Mouse (Mus musculus) hindbrain, embryonic 12.5 days (tissue): Measurements from ENCODE around the gene Dcdc2a. TPM values are rescaled to one million over a fixed set of nuclear protein-coding genes. Genes with fewer than 3 reads are reported as not detected.

Experiments
- ATAC-seq: fragments of 200-750 bp; cut with Nextera tagmentation; 2 replicates; pipeline ENCODE4 v1.8.0; 2017; ENCODE audit warnings: moderate TSS enrichment; ENCODE audit not compliant: low FRiP score
- H3K27ac ChIP-seq: fragments of 300-500 bp; sonication (generic); 2 replicates; pipeline ENCODE4 v1.5.1; 2016; ENCODE audit warnings: mild to moderate bottlenecking
- H3K27me3 ChIP-seq: fragments of 300-500 bp; sonication (generic); 2 replicates; pipeline ENCODE4 v1.6.1; 2016; ENCODE audit warnings: mild to moderate bottlenecking
- H3K36me3 ChIP-seq: fragments of 300-500 bp; sonication (generic); 2 replicates; pipeline ENCODE4 v1.6.1; 2016; ENCODE audit warnings: mild to moderate bottlenecking
- H3K4me1 ChIP-seq: fragments of 300-500 bp; sonication (generic); 2 replicates; pipeline ENCODE4 v1.6.1; 2016
- H3K4me2 ChIP-seq: fragments of 300-500 bp; sonication (generic); replicated peaks from 2 replicates; pipeline ENCODE4 v1.6.1; 2016; ENCODE audit warnings: mild to moderate bottlenecking
- H3K4me3 ChIP-seq: fragments of 300-500 bp; sonication (generic); 2 replicates; pipeline ENCODE4 v1.5.1; 2016; ENCODE audit warnings: mild to moderate bottlenecking
- H3K9ac ChIP-seq: fragments of 300-500 bp; sonication (generic); 2 replicates; pipeline ENCODE4 v1.6.1; 2016; ENCODE audit warnings: mild to moderate bottlenecking, moderate library complexity
- H3K9me3 ChIP-seq: fragments of 300-500 bp; sonication (generic); replicated peaks from 2 replicates; pipeline ENCODE4 v1.6.1; 2016; ENCODE audit warnings: mild to moderate bottlenecking
- WGBS: fragments of 180-500 bp; shearing (Covaris S2); methylation state at CpG from one replicate; pipeline ENCODE4 v1.1.7; 2016; 5-methylcytosine and 5-hydroxymethylcytosine counted together
- polyA plus RNA-seq: library from polyadenylated mRNA; unstranded; fragments of >200 nt; fragmentation: Nextera tagmentation; extraction: Ambion mirVana; gene quantifications from 2 replicates; pipeline ENCODE4 v1.2.1, GENCODE M21; 2016

Dcdc2a gene
- 2.1 and 3.6 TPM in 2 replicates for polyA plus RNA-seq

- no peaks in the 10 kb centered on the region; the same call in 1 of the 2 replicates for H3K9me3 ChIP-seq
- peaks cover 17% of the 10 kb centered on the region for H3K4me1 ChIP-seq
- peak; percentile 70 for ATAC-seq
- peak within 1 kb of the TSS; percentile 97 for H3K4me2 ChIP-seq
- no peak within 1 kb of the TSS for H3K27ac ChIP-seq
- peaks cover 45% of the 10 kb centered on the region for H3K27me3 ChIP-seq
- 4% methylated on average over 63 of the region's 63 CpGs for WGBS
- H3K4me3 ChIP-seq: peak within 1 kb of the TSS; percentile 52
- no peaks in the 10 kb centered on the region for H3K36me3 ChIP-seq
- peak within 1 kb of the TSS; percentile 59 for H3K9ac ChIP-seq
Observed at GRCm38 (mm10) chr13:25055873-25056667, at the start of gene Dcdc2a. Gene Dcdc2a (plus strand): TSS chr13:25056004.

GRCm38 (mm10) chr13:25007115-25007514 lies 48.7 kb upstream of the Dcdc2a start:
- WGBS: 75% methylated on average over 8 of the region's 8 CpGs
- no peak overlapping the region for H3K27ac ChIP-seq
- no peak overlapping the region for H3K4me3 ChIP-seq
- no peak for ATAC-seq
- H3K36me3 ChIP-seq: peaks cover 27% of the 10 kb centered on the region
- no peaks in the 10 kb centered on the region for H3K4me1 ChIP-seq
- no peaks in the 10 kb centered on the region for H3K27me3 ChIP-seq
- H3K9ac ChIP-seq: no peak overlapping the region
- H3K9me3 ChIP-seq: no peaks in the 10 kb centered on the region
- no peak overlapping the region for H3K4me2 ChIP-seq

GRCm38 (mm10) chr13:25018316-25018715 lies 37.5 kb upstream of the Dcdc2a start:
- ATAC-seq: no peak
- Histone ChIP-seq H3K4me3 (no peak overlapping the region), H3K27ac (no peak overlapping the region), H3K9ac (peak overlapping the region; percentile 43), H3K4me1 (peaks cover 14% of the 10 kb centered on the region), H3K9me3 (no peaks in the 10 kb centered on the region), H3K27me3 (no peaks in the 10 kb centered on the region), H3K36me3 (no peaks in the 10 kb centered on the region), H3K4me2 (peak overlapping the region; percentile 73; the same call in 1 of the 2 replicates)
- WGBS: 92% methylated on average over 9 of the region's 9 CpGs

GRCm38 (mm10) chr13:25019793-25020539 lies 35.8 kb upstream of the Dcdc2a start, which contains the start of gene Mrs2:
Gene Mrs2 (minus strand): TSS chr13:25020379.
- no peaks in the 10 kb centered on the region for H3K27me3 ChIP-seq
- under 1% methylated on average over 47 of the region's 84 CpGs for WGBS
- H3K9me3 ChIP-seq: no peaks in the 10 kb centered on the region
- H3K4me1 ChIP-seq: peaks cover 14% of the 10 kb centered on the region
- peak within 1 kb of the TSS; percentile 73 for H3K4me2 ChIP-seq
- peak within 1 kb of the TSS; percentile 97 for H3K4me3 ChIP-seq
- H3K36me3 ChIP-seq: no peaks in the 10 kb centered on the region
- H3K9ac ChIP-seq: peak within 1 kb of the TSS; percentile 96
- ATAC-seq: peak; percentile 96
- H3K27ac ChIP-seq: peak within 1 kb of the TSS; percentile 89

GRCm38 (mm10) chr13:25020540-25020892 lies 35.3 kb upstream of the Dcdc2a start:
- peaks cover 14% of the 10 kb centered on the region for H3K4me1 ChIP-seq
- H3K9me3 ChIP-seq: no peaks in the 10 kb centered on the region
- H3K36me3 ChIP-seq: no peaks in the 10 kb centered on the region
- peak; percentile 54 for ATAC-seq
- peak overlapping the region; percentile 96 for H3K9ac ChIP-seq
- H3K4me2 ChIP-seq: peak overlapping the region; percentile 73
- peak overlapping the region; percentile 97 for H3K4me3 ChIP-seq
- H3K27ac ChIP-seq: peak overlapping the region; percentile 89
- 54% methylated on average over 4 of the region's 4 CpGs for WGBS
- H3K27me3 ChIP-seq: no peaks in the 10 kb centered on the region

GRCm38 (mm10) chr13:25022386-25022785 lies 33.4 kb upstream of the Dcdc2a start:
- Histone ChIP-seq H3K9ac (no peak overlapping the region), H3K36me3 (no peaks in the 10 kb centered on the region), H3K27ac (no peak overlapping the region), H3K27me3 (no peaks in the 10 kb centered on the region), H3K4me1 (peaks cover 14% of the 10 kb centered on the region), H3K9me3 (no peaks in the 10 kb centered on the region), H3K4me3 (no peak overlapping the region), H3K4me2 (no peak overlapping the region)
- ATAC-seq: no peak
- WGBS: 73% methylated on average over 4 of the region's 4 CpGs

GRCm38 (mm10) chr13:25023129-25023528 lies 32.7 kb upstream of the Dcdc2a start:
- H3K9me3 ChIP-seq: no peaks in the 10 kb centered on the region
- no peak overlapping the region for H3K4me2 ChIP-seq
- no peak overlapping the region for H3K27ac ChIP-seq
- peaks cover 14% of the 10 kb centered on the region for H3K4me1 ChIP-seq
- ATAC-seq: no peak
- H3K27me3 ChIP-seq: no peaks in the 10 kb centered on the region
- 75% methylated on average over 3 of the region's 3 CpGs for WGBS
- no peak overlapping the region for H3K4me3 ChIP-seq
- no peaks in the 10 kb centered on the region for H3K36me3 ChIP-seq
- H3K9ac ChIP-seq: no peak overlapping the region

GRCm38 (mm10) chr13:25024655-25025054 lies 31.1 kb upstream of the Dcdc2a start:
- Histone ChIP-seq H3K27me3 (no peaks in the 10 kb centered on the region), H3K27ac (no peak overlapping the region), H3K9me3 (no peaks in the 10 kb centered on the region), H3K4me1 (no peaks in the 10 kb centered on the region; the same call in 1 of the 2 replicates), H3K4me3 (no peak overlapping the region), H3K36me3 (no peaks in the 10 kb centered on the region), H3K4me2 (no peak overlapping the region), H3K9ac (no peak overlapping the region)
- WGBS: 35% methylated on average over 2 of the region's 2 CpGs
- ATAC-seq: no peak

- H3K9me3 ChIP-seq: no peaks in the 10 kb centered on the region
- no peak overlapping the region for H3K27ac ChIP-seq
- no peak overlapping the region for H3K4me2 ChIP-seq
- ATAC-seq: no peak
- no peaks in the 10 kb centered on the region for H3K27me3 ChIP-seq
- H3K9ac ChIP-seq: no peak overlapping the region
- no peaks in the 10 kb centered on the region for H3K36me3 ChIP-seq
- H3K4me1 ChIP-seq: no peaks in the 10 kb centered on the region
- no peak overlapping the region for H3K4me3 ChIP-seq
- WGBS: 75% methylated on average over 6 of the region's 6 CpGs
Observed at GRCm38 (mm10) chr13:25026409-25027113, 29.2 kb upstream of the Dcdc2a start.

- no peaks in the 10 kb centered on the region for H3K9me3 ChIP-seq
- no peak for ATAC-seq
- H3K4me2 ChIP-seq: no peak overlapping the region
- no peak overlapping the region for H3K27ac ChIP-seq
- H3K4me1 ChIP-seq: no peaks in the 10 kb centered on the region
- 82% methylated on average over 3 of the region's 3 CpGs for WGBS
- no peaks in the 10 kb centered on the region for H3K27me3 ChIP-seq
- H3K4me3 ChIP-seq: no peak overlapping the region
- no peak overlapping the region for H3K9ac ChIP-seq
- H3K36me3 ChIP-seq: no peaks in the 10 kb centered on the region
Observed at GRCm38 (mm10) chr13:25027114-25027425, 28.7 kb upstream of the Dcdc2a start.

- H3K27me3 ChIP-seq: no peaks in the 10 kb centered on the region
- no peak overlapping the region for H3K27ac ChIP-seq
- no peaks in the 10 kb centered on the region for H3K4me1 ChIP-seq
- H3K9me3 ChIP-seq: no peaks in the 10 kb centered on the region
- WGBS: 77% methylated on average over 2 of the region's 2 CpGs
- no peak overlapping the region for H3K4me3 ChIP-seq
- no peaks in the 10 kb centered on the region for H3K36me3 ChIP-seq
- ATAC-seq: no peak
- H3K9ac ChIP-seq: no peak overlapping the region
- H3K4me2 ChIP-seq: no peak overlapping the region
Observed at GRCm38 (mm10) chr13:25039488-25039887, 16.3 kb upstream of the Dcdc2a start.

GRCm38 (mm10) chr13:25052671-25053070 lies 3.1 kb upstream of the Dcdc2a start:
- no peak overlapping the region for H3K9ac ChIP-seq
- H3K27me3 ChIP-seq: peaks cover 42% of the 10 kb centered on the region
- no peak for ATAC-seq
- H3K36me3 ChIP-seq: no peaks in the 10 kb centered on the region
- no peak overlapping the region for H3K27ac ChIP-seq
- H3K4me2 ChIP-seq: no peak overlapping the region
- WGBS: 87% methylated on average over 5 of the region's 5 CpGs
- no peak overlapping the region for H3K4me3 ChIP-seq
- peaks cover 10% of the 10 kb centered on the region for H3K9me3 ChIP-seq
- H3K4me1 ChIP-seq: peaks cover 17% of the 10 kb centered on the region
